Mouse (Mus musculus): Measurements from ENCODE around the gene Gm20388. TPM values are rescaled to one million over a fixed set of nuclear protein-coding genes. Genes with fewer than 3 reads are reported as not detected.

Gm20388 gene
- polyA plus RNA-seq, 1 experiment from 2014 or later = not detected

DNA sequence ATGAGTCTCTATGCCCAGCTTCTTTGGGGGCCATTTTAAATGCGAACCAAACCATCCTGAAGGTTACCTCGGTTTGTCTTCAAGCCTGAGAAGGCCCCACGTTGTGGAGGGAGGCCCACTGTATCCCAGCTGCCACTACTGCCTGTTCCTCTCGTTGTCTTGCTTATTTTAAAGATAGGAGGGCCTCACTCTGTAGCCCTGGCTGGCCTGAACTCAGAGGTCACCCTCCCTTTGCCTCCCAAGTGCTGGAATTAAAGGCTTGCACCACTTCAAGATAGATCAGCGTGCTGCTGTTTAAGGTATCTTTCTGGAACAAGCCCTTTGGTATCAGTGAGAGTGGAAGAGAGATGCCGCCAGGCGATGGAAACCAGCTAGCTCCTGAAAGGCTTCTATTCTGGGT lies 4078.5 kb downstream of the Gm20388 start:
- no peak overlapping the region for H3K9ac ChIP-seq
- no peak overlapping the region for H3K4me2 ChIP-seq (replicated peaks)
- WGBS = 84% methylated on average over 7 of the region's 7 CpGs
- H3K4me1 ChIP-seq (replicated peaks; ENCODE audit: control insufficient read depth, insufficient read depth, low read length) = no peaks in the 10 kb centered on the region
- no peaks in the 10 kb centered on the region for H3K9me3 ChIP-seq (ENCODE audit: control insufficient read depth, low read length)
- DNase-seq (ENCODE audit: low spot score) (no peak), ATAC-seq (ENCODE audit: low FRiP score) (no peak)
- H3K27ac ChIP-seq = no peak overlapping the region
- H3K4me3 ChIP-seq (replicated peaks; ENCODE audit: low read length) = no peak overlapping the region
- H3K36me3 ChIP-seq (replicated peaks; ENCODE audit: control insufficient read depth, insufficient read depth) = 0 out of 2 replicates have a peak, but pooled peaks cover 2% of the 10 kb centered on the region
- H3K27me3 ChIP-seq (ENCODE audit: control insufficient read depth, insufficient read depth, low read length) = no peaks in the 10 kb centered on the region

DNA sequence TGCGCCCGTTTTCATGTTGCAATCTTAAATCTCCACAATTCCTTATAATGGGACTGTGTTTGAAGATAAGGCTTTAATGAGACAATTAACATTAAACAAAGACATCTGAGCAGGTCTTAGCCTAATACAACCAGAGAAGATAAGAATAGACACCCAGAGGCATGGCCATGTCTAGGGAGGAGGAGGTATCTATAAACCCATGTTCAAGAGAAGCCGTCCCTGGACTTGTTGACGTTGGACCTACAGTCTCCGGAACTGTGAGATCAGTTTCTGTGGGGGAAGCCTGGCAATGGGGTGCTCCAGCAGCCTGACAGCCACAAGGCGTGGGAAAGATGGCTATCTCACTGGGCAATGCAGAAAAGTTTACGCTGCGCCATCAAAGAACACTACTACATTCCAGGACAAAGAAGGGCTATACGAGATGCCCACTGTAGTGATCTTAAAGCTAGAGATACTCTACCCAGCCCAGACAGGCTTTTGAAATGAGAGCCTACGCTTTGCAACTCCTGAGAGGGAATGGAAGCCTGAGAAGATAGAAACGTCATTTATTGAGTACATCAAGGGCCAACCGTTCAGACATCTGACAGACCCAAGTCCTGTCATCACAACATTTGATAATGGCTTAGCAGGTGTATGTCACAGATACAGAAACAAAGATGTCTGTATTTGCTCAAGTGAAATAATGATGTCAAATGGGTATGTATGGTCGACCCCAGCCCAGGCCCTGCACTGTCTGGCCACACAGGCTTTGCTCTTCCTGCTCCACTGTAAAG lies 4079.8 kb downstream of the Gm20388 start:
- H3K9ac ChIP-seq = no peak overlapping the region
- H3K27ac ChIP-seq = no peak overlapping the region
- H3K9me3 ChIP-seq (ENCODE audit: control insufficient read depth, low read length) = no peaks in the 10 kb centered on the region
- 93% methylated on average over 13 of the region's 13 CpGs for WGBS
- no peaks in the 10 kb centered on the region for H3K4me1 ChIP-seq (replicated peaks; ENCODE audit: control insufficient read depth, insufficient read depth, low read length)
- H3K4me3 ChIP-seq (replicated peaks; ENCODE audit: low read length) = no peak overlapping the region
- no peak for DNase-seq (ENCODE audit: low spot score)
- no peak overlapping the region for H3K4me2 ChIP-seq (replicated peaks)
- 0 out of 2 replicates have a peak, but pooled peaks cover 8% of the 10 kb centered on the region for H3K36me3 ChIP-seq (replicated peaks; ENCODE audit: control insufficient read depth, insufficient read depth)
- ATAC-seq (ENCODE audit: low FRiP score) = no peak
- H3K27me3 ChIP-seq (ENCODE audit: control insufficient read depth, insufficient read depth, low read length) = no peaks in the 10 kb centered on the region

DNA sequence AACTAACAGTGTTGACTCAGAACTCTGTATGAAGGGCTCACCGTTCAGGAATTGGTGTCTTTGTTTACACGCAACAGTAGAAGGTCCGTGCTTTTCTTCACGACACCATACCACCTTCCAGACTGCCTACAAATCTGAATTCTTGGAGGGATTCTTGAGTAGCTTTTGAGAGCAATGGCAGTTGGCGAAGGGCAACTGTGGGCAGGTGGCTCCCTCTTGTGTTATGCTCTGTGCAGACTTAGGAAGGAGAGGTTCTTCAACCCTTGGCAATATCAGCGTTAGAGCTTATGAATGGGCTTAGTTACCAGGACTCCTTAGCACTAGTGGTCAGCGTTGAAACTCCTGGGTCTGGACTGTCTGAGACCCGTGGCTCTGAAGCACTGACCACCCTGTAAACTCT lies 4081.9 kb downstream of the Gm20388 start:
- ATAC-seq (ENCODE audit: low FRiP score) (no peak), DNase-seq (ENCODE audit: low spot score) (no peak)
- Histone ChIP-seq H3K9ac (no peak overlapping the region), H3K4me1 (replicated peaks; ENCODE audit: control insufficient read depth, insufficient read depth, low read length) (no peaks in the 10 kb centered on the region), H3K9me3 (ENCODE audit: control insufficient read depth, low read length) (no peaks in the 10 kb centered on the region), H3K27ac (no peak overlapping the region), H3K4me2 (replicated peaks) (no peak overlapping the region), H3K36me3 (replicated peaks; ENCODE audit: control insufficient read depth, insufficient read depth) (peaks cover 22% of the 10 kb centered on the region), H3K4me3 (replicated peaks; ENCODE audit: low read length) (no peak overlapping the region), H3K27me3 (ENCODE audit: control insufficient read depth, insufficient read depth, low read length) (no peaks in the 10 kb centered on the region)
- 84% methylated on average over 8 of the region's 8 CpGs for WGBS

DNA sequence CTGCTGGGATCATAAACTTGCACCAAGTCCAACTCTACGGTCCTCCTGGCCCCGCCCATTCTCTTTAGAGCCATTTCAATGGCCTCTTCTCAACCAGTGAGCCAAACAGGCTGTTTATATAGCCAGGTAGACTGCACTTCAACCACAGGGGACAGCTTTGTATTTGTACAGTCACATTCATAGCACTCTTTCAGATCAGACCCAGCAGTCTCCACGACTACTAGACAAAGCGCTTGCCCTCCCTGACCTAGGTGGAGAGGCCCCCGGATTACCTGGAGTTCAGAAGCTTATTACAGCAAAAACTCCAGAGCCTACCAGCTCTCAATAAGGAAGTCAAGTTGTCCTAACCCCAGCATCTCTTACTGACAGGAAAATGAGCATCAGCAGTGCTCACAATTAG lies 4083.0 kb downstream of the Gm20388 start:
- no peak for ATAC-seq (ENCODE audit: low FRiP score)
- WGBS = 94% methylated on average over 5 of the region's 5 CpGs
- Histone ChIP-seq H3K4me2 (replicated peaks) (no peak overlapping the region), H3K27ac (no peak overlapping the region), H3K9ac (no peak overlapping the region), H3K36me3 (replicated peaks; ENCODE audit: control insufficient read depth, insufficient read depth) (peaks cover 22% of the 10 kb centered on the region), H3K9me3 (ENCODE audit: control insufficient read depth, low read length) (no peaks in the 10 kb centered on the region), H3K27me3 (ENCODE audit: control insufficient read depth, insufficient read depth, low read length) (no peaks in the 10 kb centered on the region), H3K4me3 (replicated peaks; ENCODE audit: low read length) (no peak overlapping the region), H3K4me1 (replicated peaks; ENCODE audit: control insufficient read depth, insufficient read depth, low read length) (no peaks in the 10 kb centered on the region)
- DNase-seq (ENCODE audit: low spot score) = no peak

DNA sequence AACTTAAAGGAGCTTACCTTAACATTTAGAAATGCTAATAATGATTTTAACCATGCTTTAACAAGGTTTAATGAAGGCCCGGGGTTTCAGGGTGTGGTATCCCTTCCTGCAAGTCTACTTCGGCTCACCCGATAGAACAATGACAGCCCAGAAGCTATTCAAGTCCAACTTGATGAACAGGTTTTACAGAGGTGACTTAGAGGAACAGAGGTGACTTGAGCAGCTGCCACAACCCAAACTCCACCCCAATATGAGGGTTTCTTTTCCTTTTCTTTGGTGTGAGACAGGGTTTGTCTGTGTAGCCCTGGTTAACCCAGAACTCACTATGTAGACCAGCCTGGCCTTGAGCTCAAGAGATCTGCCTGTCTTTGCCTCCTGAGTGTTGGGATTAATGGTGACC lies 4083.4 kb downstream of the Gm20388 start:
- 97% methylated on average over 3 of the region's 3 CpGs for WGBS
- Histone ChIP-seq H3K36me3 (replicated peaks; ENCODE audit: control insufficient read depth, insufficient read depth) (peaks cover 22% of the 10 kb centered on the region), H3K9me3 (ENCODE audit: control insufficient read depth, low read length) (no peaks in the 10 kb centered on the region), H3K4me2 (replicated peaks) (no peak overlapping the region), H3K4me3 (replicated peaks; ENCODE audit: low read length) (no peak overlapping the region), H3K9ac (no peak overlapping the region), H3K4me1 (replicated peaks; ENCODE audit: control insufficient read depth, insufficient read depth, low read length) (no peaks in the 10 kb centered on the region), H3K27me3 (ENCODE audit: control insufficient read depth, insufficient read depth, low read length) (no peaks in the 10 kb centered on the region), H3K27ac (no peak overlapping the region)
- ATAC-seq (ENCODE audit: low FRiP score) = no peak
- no peak for DNase-seq (ENCODE audit: low spot score)

DNA sequence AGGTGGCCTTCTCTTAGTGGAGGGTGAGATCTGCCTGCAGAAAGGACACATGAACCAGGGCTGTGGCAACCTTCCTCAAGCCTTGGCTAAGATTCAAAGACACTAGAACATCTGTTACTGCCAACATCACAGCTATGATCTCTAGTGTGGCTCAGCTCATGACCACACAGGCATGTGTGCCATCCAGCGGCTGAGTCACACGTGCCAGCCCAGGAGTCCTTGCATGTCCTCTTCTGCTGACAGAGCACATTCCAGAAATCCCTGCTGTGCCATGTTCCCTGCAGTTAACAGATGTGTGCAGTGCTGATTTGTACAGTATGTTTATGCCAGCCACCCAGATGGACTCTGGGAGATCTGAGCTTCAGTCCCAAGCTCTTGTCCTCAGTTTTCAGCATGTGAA lies 4088.9 kb downstream of the Gm20388 start:
- DNase-seq (ENCODE audit: low spot score) = no peak
- Histone ChIP-seq H3K4me1 (replicated peaks; ENCODE audit: control insufficient read depth, insufficient read depth, low read length) (no peaks in the 10 kb centered on the region), H3K4me2 (replicated peaks) (no peak overlapping the region), H3K27ac (no peak overlapping the region), H3K27me3 (ENCODE audit: control insufficient read depth, insufficient read depth, low read length) (no peaks in the 10 kb centered on the region), H3K36me3 (replicated peaks; ENCODE audit: control insufficient read depth, insufficient read depth) (peaks cover 65% of the 10 kb centered on the region), H3K4me3 (replicated peaks; ENCODE audit: low read length) (no peak overlapping the region), H3K9ac (no peak overlapping the region), H3K9me3 (ENCODE audit: control insufficient read depth, low read length) (no peaks in the 10 kb centered on the region)
- 74% methylated on average over 2 of the region's 2 CpGs for WGBS
- no peak for ATAC-seq (ENCODE audit: low FRiP score)

DNA sequence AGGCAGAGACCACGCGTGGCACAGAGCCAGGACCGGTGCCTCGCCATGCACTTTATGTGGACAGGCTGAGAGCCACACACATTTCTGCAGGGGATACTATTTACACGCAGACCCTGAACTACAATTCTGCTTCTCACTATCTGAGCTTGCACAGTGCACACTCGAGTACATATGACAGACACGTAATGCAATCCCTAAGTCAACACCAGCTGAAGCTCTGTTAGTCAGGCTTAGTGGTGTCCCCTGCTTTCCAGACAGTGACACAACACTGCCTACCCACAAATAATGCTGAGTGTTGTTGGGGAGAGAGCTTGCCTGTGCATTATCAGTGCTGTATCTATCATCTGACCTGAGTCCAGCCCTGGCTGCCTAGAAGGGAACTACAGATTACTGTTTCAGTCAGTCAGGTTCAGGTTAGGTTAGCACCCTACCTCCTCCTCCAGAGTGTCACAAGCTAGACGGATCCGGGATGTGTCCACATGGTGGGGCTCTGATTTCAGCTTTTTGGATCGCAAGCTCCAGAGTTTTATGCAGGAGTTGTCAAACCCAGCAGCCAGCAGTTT lies 4092.0 kb downstream of the Gm20388 start:
- no peak for DNase-seq (ENCODE audit: low spot score)

DNA sequence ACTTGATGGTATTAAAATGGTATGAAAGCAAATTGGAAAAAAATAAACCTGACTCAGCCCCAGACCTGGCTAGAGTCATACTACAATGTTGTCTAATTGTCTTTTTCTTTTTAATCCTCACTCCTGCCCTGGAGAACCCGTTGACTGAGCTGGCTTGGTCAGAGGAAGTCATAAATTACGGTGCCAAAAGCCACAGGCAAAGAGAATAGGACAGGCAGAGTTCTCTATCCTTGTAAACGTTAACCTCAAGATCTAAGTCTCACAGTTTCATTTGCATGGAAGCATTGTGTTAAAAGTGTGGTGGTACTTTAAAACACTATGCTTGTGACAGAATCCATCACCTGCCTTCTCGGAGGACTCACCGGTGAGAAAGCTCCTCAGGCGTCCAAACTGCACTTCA lies 4097.2 kb downstream of the Gm20388 start:
- no peak overlapping the region for H3K4me2 ChIP-seq (replicated peaks)
- H3K36me3 ChIP-seq (replicated peaks; ENCODE audit: control insufficient read depth, insufficient read depth) = peaks cover 66% of the 10 kb centered on the region
- no peak overlapping the region for H3K9ac ChIP-seq
- no peaks in the 10 kb centered on the region for H3K4me1 ChIP-seq (replicated peaks; ENCODE audit: control insufficient read depth, insufficient read depth, low read length)
- H3K4me3 ChIP-seq (replicated peaks; ENCODE audit: low read length) = no peak overlapping the region
- 91% methylated on average over 6 of the region's 6 CpGs for WGBS
- ATAC-seq (ENCODE audit: low FRiP score) (no peak), DNase-seq (ENCODE audit: low spot score) (no peak)
- no peaks in the 10 kb centered on the region for H3K9me3 ChIP-seq (ENCODE audit: control insufficient read depth, low read length)
- H3K27me3 ChIP-seq (ENCODE audit: control insufficient read depth, insufficient read depth, low read length) = no peaks in the 10 kb centered on the region
- no peak overlapping the region for H3K27ac ChIP-seq

More for the DNA sequence above, 4092.0 kb downstream of the Gm20388 start:
- Histone ChIP-seq H3K4me3 (replicated peaks; ENCODE audit: low read length) (no peak overlapping the region), H3K27ac (no peak overlapping the region), H3K4me1 (replicated peaks; ENCODE audit: control insufficient read depth, insufficient read depth, low read length) (no peaks in the 10 kb centered on the region), H3K36me3 (replicated peaks; ENCODE audit: control insufficient read depth, insufficient read depth) (peaks cover 79% of the 10 kb centered on the region), H3K27me3 (ENCODE audit: control insufficient read depth, insufficient read depth, low read length) (no peaks in the 10 kb centered on the region), H3K9ac (no peak overlapping the region), H3K4me2 (replicated peaks) (no peak overlapping the region), H3K9me3 (ENCODE audit: control insufficient read depth, low read length) (no peaks in the 10 kb centered on the region)
- WGBS = 93% methylated on average over 10 of the region's 10 CpGs
- no peak for ATAC-seq (ENCODE audit: low FRiP score)

DNA sequence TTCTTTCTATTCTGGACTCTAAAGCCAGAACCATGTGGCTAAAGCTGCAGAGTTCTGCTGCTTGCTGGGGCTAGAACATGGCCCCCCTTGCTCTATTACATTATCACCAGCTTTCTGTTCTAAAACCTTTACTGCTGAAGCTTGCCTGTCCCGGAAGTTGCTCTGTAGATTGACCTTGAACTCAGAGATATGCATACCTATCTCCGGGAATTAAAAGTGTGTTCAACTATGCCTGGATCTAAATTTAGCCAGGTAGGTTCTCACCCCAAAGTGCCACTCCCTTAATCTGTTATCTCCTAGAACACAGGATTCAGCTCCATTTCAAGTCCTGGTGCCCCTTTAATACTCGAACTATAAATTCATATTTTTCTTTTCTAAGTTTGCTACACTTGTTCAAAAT lies 4100.9 kb downstream of the Gm20388 start:
- WGBS = 96% methylated on average over 3 of the region's 3 CpGs
- H3K9ac ChIP-seq = no peak overlapping the region

More for the DNA sequence above, 4100.9 kb downstream of the Gm20388 start:
- Histone ChIP-seq H3K4me2 (replicated peaks) (no peak overlapping the region), H3K4me3 (replicated peaks; ENCODE audit: low read length) (no peak overlapping the region), H3K36me3 (replicated peaks; ENCODE audit: control insufficient read depth, insufficient read depth) (peaks cover 30% of the 10 kb centered on the region), H3K9me3 (ENCODE audit: control insufficient read depth, low read length) (no peaks in the 10 kb centered on the region), H3K4me1 (replicated peaks; ENCODE audit: control insufficient read depth, insufficient read depth, low read length) (no peaks in the 10 kb centered on the region), H3K27me3 (ENCODE audit: control insufficient read depth, insufficient read depth, low read length) (no peaks in the 10 kb centered on the region), H3K27ac (no peak overlapping the region)
- no peak for DNase-seq (ENCODE audit: low spot score)
- no peak for ATAC-seq (ENCODE audit: low FRiP score)
